Mouse (Mus musculus) intestine, postnatal 0 days (tissue): ENCODE measurements around the gene Mctp2. TPM values are rescaled to one million over a fixed set of nuclear protein-coding genes. Genes with fewer than 3 reads are reported as not detected.
A peak's percentile ranks its signal among the peaks of the same experiment; 100 is the strongest.

ENCODE experiments used
- ATAC-seq: fragments of 200-750 bp; cut with Nextera tagmentation; 2 replicates; pipeline ENCODE4 v1.8.0; 2017; ENCODE audit warnings: mild to moderate bottlenecking, moderate TSS enrichment, moderate library complexity
- H3K27ac ChIP-seq: fragments of 300-500 bp; sonication (generic); 2 replicates; pipeline ENCODE4 v1.5.1; 2014; ENCODE audit warnings: mild to moderate bottlenecking, low read depth, low read length, moderate library complexity
- H3K27me3 ChIP-seq: fragments of 300-500 bp; sonication (generic); replicated peaks from 2 replicates; pipeline ENCODE4 v1.6.1; 2014; ENCODE audit warnings: low read length, mixed read lengths; ENCODE audit not compliant: control insufficient read depth, insufficient read depth
- H3K36me3 ChIP-seq: fragments of 300-500 bp; sonication (generic); 2 replicates; pipeline ENCODE4 v1.6.1; 2014; ENCODE audit warnings: mild to moderate bottlenecking, moderate library complexity; ENCODE audit not compliant: control insufficient read depth, insufficient read depth
- H3K4me1 ChIP-seq: fragments of 300-500 bp; sonication (generic); replicated peaks from 2 replicates; pipeline ENCODE4 v1.6.1; 2014; ENCODE audit warnings: antibody characterized with exemption, low read length, mixed read lengths; ENCODE audit not compliant: control insufficient read depth, insufficient read depth
- H3K4me2 ChIP-seq: fragments of 300-500 bp; sonication (generic); replicated peaks from 2 replicates; pipeline ENCODE4 v1.6.1; 2014; ENCODE audit warnings: low read depth, mild to moderate bottlenecking, moderate library complexity
- H3K4me3 ChIP-seq: fragments of 300-500 bp; sonication (generic); 2 replicates; pipeline ENCODE4 v1.5.1; 2014; ENCODE audit warnings: low read depth, low read length
- H3K9ac ChIP-seq: fragments of 300-500 bp; sonication (generic); 2 replicates; pipeline ENCODE4 v1.6.1; 2014; ENCODE audit warnings: mild to moderate bottlenecking, low read depth, low read length
- H3K9me3 ChIP-seq: fragments of 300-500 bp; sonication (generic); 2 replicates; pipeline ENCODE4 v1.6.1; 2016; ENCODE audit warnings: mixed run types; ENCODE audit not compliant: control insufficient read depth
- CTCF ChIP-seq: sonication (generic); IDR thresholded peaks from 2 replicates; pipeline ENCODE4 v1.5.1; 2016; ENCODE audit warnings: low read depth, mild to moderate bottlenecking, control low read depth, antibody characterized with exemption, moderate library complexity
- WGBS: fragments of 180-500 bp; shearing (Covaris S2); extraction: QIAGEN DNeasy Blood & Tissue Kit; methylation state at CpG from one replicate; pipeline ENCODE4 v1.1.7; 2014; 5-methylcytosine and 5-hydroxymethylcytosine counted together
- polyA plus RNA-seq: library from polyadenylated mRNA; unstranded; fragments of >200 nt; fragmentation: Nextera tagmentation; extraction: Ambion mirVana; gene quantifications from 2 replicates; pipeline ENCODE4 v1.2.1, GENCODE M21; 2015

Gene Mctp2
- polyA plus RNA-seq, 1 experiment from 2014 or later = 0.89 TPM

DNA sequence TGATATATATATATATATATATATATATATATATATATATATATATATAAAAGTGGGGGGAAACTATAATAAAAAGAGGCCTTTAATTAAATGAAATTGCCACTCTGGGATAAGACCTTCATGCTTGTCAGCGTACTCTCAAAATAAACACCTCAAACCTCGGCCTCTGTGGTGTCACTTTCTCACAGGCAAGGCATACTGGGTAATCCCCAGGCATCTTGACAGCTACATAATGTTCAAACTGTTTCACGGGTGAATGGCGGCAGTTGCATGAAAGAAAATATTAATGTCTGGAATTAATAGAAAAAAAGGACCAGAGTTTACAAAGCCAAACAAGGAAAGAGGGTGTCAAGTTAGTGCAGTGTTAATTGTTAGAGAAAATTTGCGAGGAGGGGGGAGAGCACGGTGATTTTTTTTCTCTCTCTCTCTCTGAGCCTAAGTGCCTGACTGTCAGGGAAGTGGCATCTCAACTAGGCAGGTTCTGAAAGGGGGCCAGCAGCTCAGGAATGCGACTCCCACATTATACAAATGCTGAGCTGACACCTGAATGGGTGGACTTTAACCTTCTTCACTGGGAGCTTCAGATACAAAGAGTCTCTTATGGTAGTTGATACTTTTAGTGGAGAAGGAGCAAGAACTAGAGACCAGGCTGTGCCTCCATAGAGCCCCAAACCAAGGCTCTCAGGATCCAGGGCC, 75.1 kb downstream of the Mctp2 start:
- no peak overlapping the region for H3K9ac ChIP-seq
- H3K9me3 ChIP-seq = no peaks in the 10 kb centered on the region
- H3K36me3 ChIP-seq = no peaks in the 10 kb centered on the region
- ATAC-seq = no peak
- H3K27ac ChIP-seq = no peak overlapping the region
- H3K27me3 ChIP-seq = no peaks in the 10 kb centered on the region
- 55% methylated on average over 7 of the region's 7 CpGs for WGBS
- no peaks in the 10 kb centered on the region for H3K4me1 ChIP-seq
- TF ChIP-seq CTCF = no peak
- no peak overlapping the region for H3K4me2 ChIP-seq
- H3K4me3 ChIP-seq = no peak overlapping the region

DNA sequence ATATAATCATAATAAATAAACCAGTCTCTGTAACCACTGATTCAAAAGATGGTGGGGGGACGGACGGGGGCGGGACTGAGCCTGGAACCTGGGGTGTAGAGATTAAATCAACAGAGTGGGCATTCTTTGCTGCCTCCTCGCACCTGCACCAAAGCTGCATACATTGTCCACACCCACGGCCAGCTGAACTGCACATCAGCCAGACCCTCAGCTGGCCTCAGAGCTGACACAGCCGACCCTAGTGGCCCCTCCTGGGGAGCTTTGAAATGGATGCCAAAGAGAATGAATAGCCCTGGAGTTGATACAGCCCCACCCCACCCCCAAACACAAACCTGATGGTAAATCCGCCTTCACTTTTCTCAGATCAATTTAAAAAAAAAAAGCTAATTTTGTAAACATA, 76.5 kb downstream of the Mctp2 start:
- no peak overlapping the region for H3K4me2 ChIP-seq
- no peaks in the 10 kb centered on the region for H3K36me3 ChIP-seq
- no peaks in the 10 kb centered on the region for H3K4me1 ChIP-seq
- WGBS = 69% methylated on average over 7 of the region's 7 CpGs
- H3K9me3 ChIP-seq = no peaks in the 10 kb centered on the region
- H3K27ac ChIP-seq = no peak overlapping the region
- H3K9ac ChIP-seq = no peak overlapping the region
- TF ChIP-seq CTCF = no peak
- H3K4me3 ChIP-seq = no peak overlapping the region
- no peaks in the 10 kb centered on the region for H3K27me3 ChIP-seq
- ATAC-seq = no peak

DNA sequence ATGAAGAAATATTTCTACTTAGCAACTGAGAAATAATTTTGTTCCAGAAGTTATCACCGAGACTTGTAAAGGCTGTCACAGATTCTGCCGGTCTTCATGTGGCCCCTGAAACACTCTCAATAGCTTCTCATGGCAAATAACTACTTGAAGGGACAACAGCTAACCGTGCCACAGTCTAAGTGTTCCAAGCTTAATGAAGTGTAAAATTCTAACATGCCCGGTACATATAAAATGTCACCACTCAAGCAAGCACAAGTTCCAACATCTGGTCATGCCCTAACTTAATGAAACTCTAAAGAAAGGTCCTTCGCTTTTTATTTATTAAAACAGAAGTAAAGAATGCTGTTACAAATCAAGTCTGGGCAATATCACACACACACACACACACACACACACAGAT, 82.8 kb downstream of the Mctp2 start:
- H3K4me3 ChIP-seq = no peak overlapping the region
- H3K9me3 ChIP-seq = no peaks in the 10 kb centered on the region
- 87% methylated on average over 5 of the region's 5 CpGs for WGBS
- no peak for TF ChIP-seq CTCF
- H3K27me3 ChIP-seq = no peaks in the 10 kb centered on the region
- ATAC-seq = no peak
- no peaks in the 10 kb centered on the region for H3K36me3 ChIP-seq
- H3K4me1 ChIP-seq = no peaks in the 10 kb centered on the region
- no peak overlapping the region for H3K4me2 ChIP-seq
- H3K27ac ChIP-seq = no peak overlapping the region
- H3K9ac ChIP-seq = no peak overlapping the region

DNA sequence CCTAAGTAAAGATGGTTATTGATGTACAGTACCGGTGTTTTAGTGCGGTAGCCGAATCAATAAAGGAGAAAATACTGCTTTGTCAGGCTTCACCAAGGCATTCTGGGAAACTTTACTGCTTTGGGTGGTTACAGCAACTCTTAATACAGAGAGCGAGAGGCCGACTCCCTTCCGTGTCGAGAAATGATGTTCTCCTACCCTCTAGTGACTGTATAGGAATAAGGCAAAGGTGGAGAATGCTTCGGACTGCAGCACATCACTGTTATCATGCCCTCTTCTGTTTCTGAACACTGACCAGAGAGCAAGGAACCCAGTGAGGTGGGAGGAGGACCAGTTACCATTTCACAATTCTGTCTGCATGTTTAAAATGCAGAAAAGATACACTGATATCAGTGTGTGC, 83.9 kb downstream of the Mctp2 start:
- no peak for ATAC-seq
- Histone ChIP-seq H3K27ac (no peak overlapping the region), H3K36me3 (no peaks in the 10 kb centered on the region), H3K4me2 (no peak overlapping the region), H3K4me1 (no peaks in the 10 kb centered on the region), H3K9me3 (no peaks in the 10 kb centered on the region), H3K4me3 (no peak overlapping the region), H3K27me3 (no peaks in the 10 kb centered on the region), H3K9ac (no peak overlapping the region)
- WGBS = 81% methylated on average over 8 of the region's 8 CpGs
- peak; percentile 41 for TF ChIP-seq CTCF

DNA sequence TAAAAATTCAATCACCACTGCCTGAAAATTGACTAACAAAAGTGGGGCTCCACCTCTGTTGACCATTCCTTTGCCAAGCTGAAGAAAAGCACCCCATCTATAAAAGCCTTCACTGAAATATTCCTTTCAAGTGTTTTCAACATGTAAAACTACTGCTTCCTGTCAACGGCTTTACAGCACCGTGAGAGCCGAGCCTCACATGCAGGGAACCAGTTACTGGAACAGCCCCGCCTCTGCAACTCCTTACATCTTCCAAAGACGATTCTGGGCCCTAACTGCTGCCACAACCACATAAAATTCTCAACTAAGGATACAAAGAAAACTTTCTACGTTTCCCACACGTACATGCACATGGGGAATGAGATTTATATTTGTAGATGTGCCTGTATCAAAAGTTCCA, 88.4 kb downstream of the Mctp2 start:
- ATAC-seq = no peak
- WGBS = 62% methylated on average over 7 of the region's 7 CpGs
- H3K4me1 ChIP-seq = peaks cover 5% of the 10 kb centered on the region; the same call in 1 of the 2 replicates

DNA sequence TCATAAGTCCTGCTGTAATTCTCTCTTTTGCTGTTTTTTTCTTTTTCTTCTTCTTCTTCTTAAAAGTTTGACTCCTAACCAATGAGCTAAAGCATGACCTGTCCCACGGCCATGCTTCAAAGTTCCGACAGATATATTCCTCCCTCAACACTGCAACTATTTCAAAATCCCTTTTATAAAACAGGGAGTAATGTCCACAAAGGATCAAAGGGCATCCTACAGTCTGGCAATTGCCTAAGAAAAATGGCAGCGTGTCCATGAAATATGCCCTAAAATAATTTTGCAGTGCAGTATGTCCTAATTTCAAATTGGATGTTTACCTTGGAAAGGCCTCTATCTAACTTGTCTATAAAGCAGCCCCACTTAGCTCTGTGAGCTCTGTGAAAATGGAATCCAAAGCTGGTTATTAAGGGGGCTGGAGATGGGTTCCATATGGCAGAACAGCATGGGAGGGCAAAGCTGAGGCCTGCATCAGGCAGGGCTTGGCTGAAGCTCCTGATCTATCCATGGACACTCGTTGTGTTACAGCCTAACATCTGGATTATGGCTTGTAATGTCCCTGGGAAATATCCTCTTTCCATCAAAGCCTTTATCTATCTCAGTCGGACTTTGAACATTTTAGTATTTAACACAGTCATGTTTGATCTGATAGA, 90.7 kb downstream of the Mctp2 start:
- Histone ChIP-seq H3K4me2 (no peak overlapping the region), H3K27ac (no peak overlapping the region), H3K4me1 (peaks cover 5% of the 10 kb centered on the region; the same call in 1 of the 2 replicates), H3K36me3 (no peaks in the 10 kb centered on the region), H3K27me3 (no peaks in the 10 kb centered on the region), H3K9me3 (no peaks in the 10 kb centered on the region), H3K4me3 (no peak overlapping the region), H3K9ac (no peak overlapping the region)
- TF ChIP-seq CTCF = no peak
- ATAC-seq = no peak
- WGBS = 28% methylated on average over 5 of the region's 5 CpGs

More for the DNA sequence above, 88.4 kb downstream of the Mctp2 start:
- H3K27me3 ChIP-seq = no peaks in the 10 kb centered on the region
- H3K9me3 ChIP-seq = no peaks in the 10 kb centered on the region
- H3K27ac ChIP-seq = no peak overlapping the region
- H3K4me3 ChIP-seq = no peak overlapping the region
- no peak overlapping the region for H3K4me2 ChIP-seq
- TF ChIP-seq CTCF = no peak
- H3K9ac ChIP-seq = no peak overlapping the region
- no peaks in the 10 kb centered on the region for H3K36me3 ChIP-seq
